In the genomic region with DNA sequence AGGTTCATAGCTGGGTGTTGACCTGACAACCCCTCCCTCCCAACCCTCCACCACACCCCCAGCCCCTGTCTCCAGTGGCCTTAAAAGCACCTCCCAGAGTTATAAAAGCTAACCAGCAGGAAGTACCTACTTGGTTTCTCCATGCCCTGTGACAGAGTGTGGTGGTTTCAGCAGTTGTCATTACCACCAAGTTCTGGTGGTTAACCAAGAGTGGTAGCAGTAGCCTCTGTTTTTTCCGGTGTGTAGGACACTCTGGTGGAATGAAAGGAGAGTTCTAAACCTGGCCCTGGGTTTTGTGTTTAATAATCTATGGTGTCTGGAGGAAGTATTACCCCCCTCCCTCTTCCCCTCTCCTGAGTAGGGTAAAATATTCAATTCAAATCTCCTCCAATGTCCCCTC, we compare ENCODE assay signal across 26 mouse cellular contexts. TPM values are rescaled to one million over a fixed set of nuclear protein-coding genes. Genes with fewer than 3 reads are reported as not detected.
DNase-seq lines count a peak whose midpoint lies in the region; ATAC-seq and TF ChIP-seq lines count a peak whose summit lies in the region.
"Had no signal": no experiment of that assay in that cellular context is flagged by ENCODE, and none has a peak within 500 bp of the region (broad histone marks: within the 10 kb centered on the region; RNA-seq: fewer than 3 reads in every experiment).

No protein-coding gene starts in this region.

- no peak overlapping the region for H3K4me3 ChIP-seq in lung, embryonic 15.5 days
- no peak overlapping the region for H3K4me3 ChIP-seq in CH12.LX (replicated peaks in 1 of 3; ENCODE audit: low read depth in 2 of 3, low read length in 2 of 3, poor library complexity in 1 of 3)
- H3K4me3 ChIP-seq in thymus, adult 2 months (ENCODE audit: control insufficient read depth, insufficient read depth, low read length), result no peak overlapping the region
- H3K4me3 ChIP-seq in hindbrain, embryonic 14.5 days (replicated peaks; ENCODE audit: low read length), result no peak overlapping the region
- H3K4me3 ChIP-seq: embryonic facial prominence, embryonic 13.5 days; embryonic facial prominence, embryonic 15.5 days; erythroblast, embryonic 14.5 days; forebrain, embryonic 10.5 days; forebrain, embryonic 12.5 days had no signal

- peaks cover 13% of the 10 kb centered on the region for H3K36me3 ChIP-seq in lung, embryonic 15.5 days
- H3K36me3 ChIP-seq in CH12.LX (replicated peaks in 1 of 2; ENCODE audit: control insufficient read depth in 1 of 2, insufficient read depth in 1 of 2, low read length in 1 of 2), result peaks cover 43 to 86% of the 10 kb centered on the region in 2 experiments
- no peaks in the 10 kb centered on the region for H3K36me3 ChIP-seq in thymus, adult 2 months (ENCODE audit: control insufficient read depth, insufficient read depth, low read length)
- H3K36me3 ChIP-seq in hindbrain, embryonic 14.5 days (replicated peaks; ENCODE audit: control insufficient read depth, insufficient read depth), result peaks cover 4% of the 10 kb centered on the region

- in situ Hi-C loops in CH12.LX (cut with MboI; ENCODE audit: low pct_ligation_motif_present, low pct_unique_long_range_greater_than_20kb, low sequenced_read_pairs), result no loop called here

- TF ChIP-seq RAD21 in CH12.LX (IDR thresholded peaks at IDR 0.05; ENCODE audit: low read depth, low read length), result no peak

- 93% methylated on average over 1 of the region's 1 CpGs for WGBS in lung, embryonic 15.5 days
- WGBS in thymus, adult 2 months, result 25% methylated on average over 1 of the region's 1 CpGs
- WGBS in hindbrain, embryonic 14.5 days, result 97% methylated on average over 1 of the region's 1 CpGs

- no peaks in the 10 kb centered on the region for H3K9me3 ChIP-seq in lung, embryonic 15.5 days
- no peaks in the 10 kb centered on the region for H3K9me3 ChIP-seq in CH12.LX (replicated peaks; ENCODE audit: low read length)
- peaks cover 10% of the 10 kb centered on the region; the same call in 1 of the 2 replicates for H3K9me3 ChIP-seq in hindbrain, embryonic 14.5 days (ENCODE audit: control insufficient read depth, low read length)

- no peaks in the 10 kb centered on the region for H3K27me3 ChIP-seq in lung, embryonic 15.5 days
- H3K27me3 ChIP-seq in CH12.LX (replicated peaks), result no peaks in the 10 kb centered on the region
- no peaks in the 10 kb centered on the region for H3K27me3 ChIP-seq in thymus, adult 2 months (ENCODE audit: control insufficient read depth, insufficient read depth, low read length)
- no peaks in the 10 kb centered on the region for H3K27me3 ChIP-seq in hindbrain, embryonic 14.5 days (ENCODE audit: control insufficient read depth, insufficient read depth, low read length)
- H3K27me3 ChIP-seq: embryonic facial prominence, embryonic 13.5 days; embryonic facial prominence, embryonic 15.5 days; forebrain, embryonic 12.5 days had no signal

- H3K9ac ChIP-seq in lung, embryonic 15.5 days, result no peak overlapping the region
- H3K9ac ChIP-seq in CH12.LX (ENCODE audit: insufficient read depth, low read depth), result no peak overlapping the region
- H3K9ac ChIP-seq in hindbrain, embryonic 14.5 days, result no peak overlapping the region
- H3K9ac ChIP-seq: embryonic facial prominence, embryonic 13.5 days; embryonic facial prominence, embryonic 15.5 days; forebrain, embryonic 12.5 days; forebrain, postnatal 0 days had no signal

- no peak for TF ChIP-seq CTCF in CH12.LX (conservative IDR thresholded peaks at IDR 0.05 in 1 of 2, IDR thresholded peaks at IDR 0.05 in 1 of 2; ENCODE audit: low read depth in 2 of 2, low read length in 2 of 2)
- TF ChIP-seq CTCF in thymus, adult 2 months (IDR thresholded peaks at IDR 0.05; ENCODE audit: borderline replicate concordance, control insufficient read depth, extremely low read depth, insufficient read depth, low read length, poor library complexity), result no peak

- H3K4me1 ChIP-seq in lung, embryonic 15.5 days, result no peaks in the 10 kb centered on the region
- peaks cover 0 to 6% of the 10 kb centered on the region in 2 experiments; a peak in 2 of 4 replicates for H3K4me1 ChIP-seq in CH12.LX (ENCODE audit: control insufficient read depth in 1 of 2, insufficient read depth in 2 of 2)
- no peaks in the 10 kb centered on the region for H3K4me1 ChIP-seq in thymus, adult 2 months (replicated peaks; ENCODE audit: control insufficient read depth, insufficient read depth, low read length)
- H3K4me1 ChIP-seq in hindbrain, embryonic 14.5 days (replicated peaks; ENCODE audit: control insufficient read depth, insufficient read depth, low read length), result no peaks in the 10 kb centered on the region
- H3K4me1 ChIP-seq: embryonic facial prominence, embryonic 13.5 days; embryonic facial prominence, embryonic 15.5 days had no signal

- H3K4me2 ChIP-seq in lung, embryonic 15.5 days, result no peak overlapping the region
- no peak overlapping the region for H3K4me2 ChIP-seq in CH12.LX (ENCODE audit: insufficient read depth, low read depth, poor library complexity, severe bottlenecking)
- no peak overlapping the region for H3K4me2 ChIP-seq in hindbrain, embryonic 14.5 days (replicated peaks)
- H3K4me2 ChIP-seq: embryonic facial prominence, embryonic 13.5 days; embryonic facial prominence, embryonic 15.5 days; forebrain, embryonic 12.5 days had no signal

- TF ChIP-seq POLR2A in CH12.LX (IDR thresholded peaks at IDR 0.05; ENCODE audit: low read depth, low read length), result no peak
- TF ChIP-seq POLR2A in thymus, adult 2 months (IDR thresholded peaks at IDR 0.05; ENCODE audit: control insufficient read depth, extremely low read depth, insufficient read depth, low read length, poor library complexity), result no peak

- dilution Hi-C loops in CH12.LX (cut with MboI; ENCODE audit: extremely low pct_ligation_motif_present, extremely low pct_unique_long_range_greater_than_20kb, low sequenced_read_pairs), result no loop called here

- TF ChIP-seq EP300 in CH12.LX (IDR thresholded peaks at IDR 0.05; ENCODE audit: low read length), result no peak

- ATAC-seq in lung, embryonic 15.5 days (ENCODE audit: borderline replicate concordance, extremely low read depth, low FRiP score, low TSS enrichment), result 0 out of 2 replicates have a peak, but pooled peaks have one; percentile 14
- ATAC-seq in granulocyte monocyte progenitor cell, adult 5-6 weeks (replicated peaks; ENCODE audit: poor library complexity, severe bottlenecking), result 0 out of 2 replicates have a peak, but pooled peaks have one; percentile 25
- ATAC-seq in megakaryocyte progenitor cell, adult 5-6 weeks (replicated peaks; ENCODE audit: poor library complexity), result 0 out of 2 replicates have a peak, but pooled peaks have one; percentile 6
- no peak for ATAC-seq in hindbrain, embryonic 14.5 days (ENCODE audit: low FRiP score)
- ATAC-seq: CD4-positive, CD25-positive, alpha-beta regulatory T cell, adult 4 months; forebrain, embryonic 14.5 days; forebrain, postnatal 0 days had no signal

- H3K79me2 ChIP-seq in CH12.LX (replicated peaks; ENCODE audit: control insufficient read depth, extremely low read depth, insufficient read depth, poor library complexity, severe bottlenecking), result no peaks in the 10 kb centered on the region; the same call in none of the 2 replicates

- DNase-seq in lung, postnatal 14 days, result no peak
- peak; percentile 38 for DNase-seq in CH12.LX (ENCODE audit: extremely low read depth)
- DNase-seq in thymus, adult 2 months, result no peak
- no peak for DNase-seq in left cerebral cortex, adult 11 months (ENCODE audit: low spot score)
- DNase-seq in hindbrain, embryonic 14.5 days (ENCODE audit: low spot score), result no peak
- DNase-seq: adrenal gland, adult 2 months; adrenal gland, postnatal 10 days; adrenal gland, postnatal 25 days; cerebellum, adult 11 months; cerebellum, adult 18-20 months; cerebellum, adult 8-10 months; cerebellum, adult 9-11 months; cerebellum, postnatal 14 days; cerebellum, postnatal 36 days; embryo, embryonic 11 days; forebrain, postnatal 0 days had no signal

- H3K27ac ChIP-seq in lung, embryonic 15.5 days, result no peak overlapping the region
- H3K27ac ChIP-seq in CH12.LX (ENCODE audit: insufficient read depth, low read depth), result no peak overlapping the region
- no peak overlapping the region for H3K27ac ChIP-seq in thymus, adult 2 months (ENCODE audit: control insufficient read depth, insufficient read depth, low read length)
- no peak overlapping the region for H3K27ac ChIP-seq in hindbrain, embryonic 14.5 days
- H3K27ac ChIP-seq: embryonic facial prominence, embryonic 13.5 days; embryonic facial prominence, embryonic 15.5 days; forebrain, embryonic 10.5 days; forebrain, embryonic 12.5 days had no signal

TF ChIP-seq in CH12.LX, 34 proteins besides CTCF, POLR2A, EP300 and RAD21:
- TF ChIP-seq ELF1 (IDR thresholded peaks at IDR 0.05; ENCODE audit: low read depth, low read length) (no peak), HCFC1 (IDR thresholded peaks at IDR 0.05; ENCODE audit: low read depth, low read length) (no peak), MYC (IDR thresholded peaks at IDR 0.05; ENCODE audit: low read depth, low read length) (no peak), JUND (conservative IDR thresholded peaks at IDR 0.05; ENCODE audit: low read depth, low read length) (no peak), SIN3A (IDR thresholded peaks at IDR 0.05; ENCODE audit: low read length) (no peak)

RNA-seq across cellular contexts. Expression of gene Dctd, which starts 24.1 kb away (rescaled TPM):
- 19.9 and 20.1 TPM in 2 replicates for polyA plus RNA-seq in lung, embryonic 15.5 days (2015; fragmentation: Nextera tagmentation; extraction: Ambion mirVana)
- 58.9 and 66.5 TPM in 2 replicates for total RNA-seq in CH12.LX (2012; rRNA removed)
- total RNA-seq in CH12.LX (2014; rRNA removed), result 54.2 and 56.5 TPM in 2 replicates
- polyA plus RNA-seq in CH12.LX (2012; ENCODE audit: insufficient read length, low read depth), result 72.0 and 75.2 TPM in 2 replicates
- 46.2 and 57.1 TPM in 2 replicates for total RNA-seq in granulocyte monocyte progenitor cell, adult 5-6 weeks (2014; fragmentation: Nextera tagmentation)
- total RNA-seq in granulocyte monocyte progenitor cell, adult 5-6 weeks (2017), result 53.6 and 56.3 TPM in 2 replicates
- total RNA-seq in megakaryocyte progenitor cell, adult 5-6 weeks (2015), result 52.8 and 61.8 TPM in 2 replicates
- total RNA-seq in megakaryocyte progenitor cell, adult 5-6 weeks (2017), result 59.5 and 67.3 TPM in 2 replicates
- polyA plus RNA-seq in thymus, adult 2 months (2012; rRNA removed), result 5.0 and 5.7 TPM in 2 replicates
- 11.8 and 12.3 TPM in 2 replicates for polyA plus RNA-seq in hindbrain, embryonic 14.5 days (2014; fragmentation: Nextera tagmentation; extraction: Ambion mirVana)
- polyA plus RNA-seq: erythroblast, embryonic 14.5 days had no signal
